Mouse (Mus musculus): ENCODE results near the gene Gpr85. TPM values are rescaled to one million over a fixed set of nuclear protein-coding genes. Genes with fewer than 3 reads are reported as not detected.

Gene Gpr85
- total RNA-seq, 2 experiments from 2014 or later = 0.45 to 0.63 TPM

GRCm38 (mm10) chr6:13812157-13812556 is 27.6 kb downstream of the Gpr85 start:
- no peak for DNase-seq

DNA sequence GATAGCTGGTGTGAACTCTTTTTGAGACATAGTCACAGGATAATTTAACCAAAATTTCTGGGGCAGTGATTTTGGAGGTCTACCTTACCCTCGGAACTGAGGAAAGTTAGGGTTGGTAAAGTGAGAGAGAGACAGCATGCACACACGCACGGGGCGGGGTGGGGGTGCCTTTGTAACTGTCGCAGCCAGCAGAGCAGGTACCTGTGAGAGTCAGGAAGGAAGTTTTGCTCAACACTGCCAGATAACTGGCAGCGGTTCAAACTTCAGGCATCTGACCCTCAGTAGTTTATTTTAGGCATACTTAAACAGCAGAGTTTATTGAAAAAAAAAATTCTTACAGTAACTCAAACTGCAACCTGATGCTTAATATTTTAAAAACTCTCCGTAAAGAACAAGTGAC is 39.7 kb downstream of the Gpr85 start:
- DNase-seq = no peak

DNA sequence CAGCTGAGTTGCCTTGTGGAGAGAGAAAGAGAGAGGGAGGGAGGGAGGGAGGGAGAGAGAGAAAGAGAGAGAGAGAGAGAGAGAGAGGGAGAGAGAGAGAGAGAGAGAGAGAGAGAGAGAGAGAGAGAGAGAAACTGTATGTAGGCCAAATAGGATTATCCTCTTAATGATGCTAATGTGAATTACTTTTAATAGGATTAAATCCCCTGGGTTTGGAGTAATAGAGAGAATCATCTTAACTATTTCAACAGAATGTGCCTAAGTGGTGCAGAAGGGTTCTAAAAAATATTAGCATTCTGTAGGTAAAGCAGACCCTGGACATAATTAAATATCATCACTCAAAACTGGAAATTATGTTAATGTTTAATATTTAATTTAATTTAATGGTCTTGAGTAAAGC is 42.4 kb downstream of the Gpr85 start:
- DNase-seq = no peak

Other genes starting within 250 kb of the Gpr85 start
- 10 to 100 TPM; 23.7 to 26.3 TPM for gene Tmem168, start 231.8 kb downstream of the Gpr85 start, total RNA-seq (2021)
- gene Bmt2, start 162.0 kb downstream of the Gpr85 start, total RNA-seq (2021) = 10 to 100 TPM; 10.9 to 11.7 TPM
- gene 2610001J05Rik, start 31.6 kb upstream of the Gpr85 start, total RNA-seq (2021) = 10 to 100 TPM; 55.4 to 55.7 TPM